ENCODE assay signal across 13 mouse cellular contexts in the genomic region with DNA sequence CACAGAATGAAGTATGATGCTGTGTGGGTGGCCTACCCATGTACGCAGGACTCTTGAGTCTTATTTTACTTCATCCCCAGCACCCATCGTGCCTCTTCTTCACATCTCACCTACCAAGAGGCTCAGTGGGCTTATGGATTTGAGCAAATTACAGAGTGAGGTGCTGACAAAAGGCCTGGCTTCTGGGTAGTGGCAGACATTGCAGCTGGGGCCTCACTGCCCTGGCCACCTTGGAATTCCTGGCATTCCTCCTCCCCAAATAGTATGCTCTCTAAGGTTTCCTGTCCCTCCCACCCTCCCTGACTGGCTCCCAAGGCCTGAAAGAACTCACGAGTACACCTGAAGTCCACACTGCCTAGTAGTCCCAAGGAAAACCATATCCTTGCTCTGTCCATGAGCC. TPM values are rescaled to one million over a fixed set of nuclear protein-coding genes. Genes with fewer than 3 reads are reported as not detected.
DNase-seq lines count a peak whose midpoint lies in the region; ATAC-seq and TF ChIP-seq lines count a peak whose summit lies in the region.
"Had no signal": no experiment of that assay in that cellular context is flagged by ENCODE, and none has a peak within 500 bp of the region (broad histone marks: within the 10 kb centered on the region; RNA-seq: fewer than 3 reads in every experiment).

No protein-coding gene starts in this region.

- no peak for DNase-seq in forebrain, postnatal 0 days
- DNase-seq in hindbrain, embryonic 14.5 days (ENCODE audit: low spot score) = no peak
- no peak for DNase-seq in lung, postnatal 0 days (ENCODE audit: low spot score)
- DNase-seq in lung, postnatal 36 days = no peak
- DNase-seq in limb, embryonic 10.5 days (ENCODE audit: low spot score) = no peak
- no peak for DNase-seq in cerebellum, adult 2 months
- DNase-seq: right cerebral cortex, adult 18-20 months; thymus, postnatal 4 days had no signal

- H3K9me3 ChIP-seq in forebrain, embryonic 13.5 days (replicated peaks) = no peaks in the 10 kb centered on the region
- H3K9me3 ChIP-seq in forebrain, postnatal 0 days (ENCODE audit: low read length) = no peaks in the 10 kb centered on the region
- no peaks in the 10 kb centered on the region for H3K9me3 ChIP-seq in hindbrain, embryonic 12.5 days (replicated peaks)
- no peaks in the 10 kb centered on the region for H3K9me3 ChIP-seq in hindbrain, embryonic 14.5 days (ENCODE audit: control insufficient read depth, low read length)
- no peaks in the 10 kb centered on the region for H3K9me3 ChIP-seq in lung, postnatal 0 days (ENCODE audit: low read length)
- H3K9me3 ChIP-seq in limb, embryonic 10.5 days (replicated peaks) = no peaks in the 10 kb centered on the region
- H3K9me3 ChIP-seq: liver, embryonic 15.5 days had no signal

- no peak for TF ChIP-seq CTCF in forebrain, postnatal 0 days (IDR thresholded peaks at IDR 0.05; ENCODE audit: low read depth)
- no peak for TF ChIP-seq CTCF in lung, postnatal 0 days (IDR thresholded peaks at IDR 0.05)
- TF ChIP-seq CTCF in cerebellum, adult 2 months (IDR thresholded peaks at IDR 0.05; ENCODE audit: borderline replicate concordance, insufficient read depth, low read depth, low read length) = no peak

- no peak overlapping the region for H3K4me3 ChIP-seq in forebrain, embryonic 13.5 days
- no peak overlapping the region for H3K4me3 ChIP-seq in forebrain, postnatal 0 days (ENCODE audit: low read depth, low read length)
- H3K4me3 ChIP-seq in hindbrain, embryonic 12.5 days = no peak overlapping the region
- H3K4me3 ChIP-seq in hindbrain, embryonic 14.5 days (replicated peaks; ENCODE audit: low read length) = no peak overlapping the region
- no peak overlapping the region for H3K4me3 ChIP-seq in lung, postnatal 0 days (ENCODE audit: low read depth, low read length)
- 0 out of 2 replicates have a peak overlapping the region, but pooled peaks have one; percentile 6 for H3K4me3 ChIP-seq in limb, embryonic 10.5 days
- H3K4me3 ChIP-seq in cerebellum, adult 2 months (replicated peaks; ENCODE audit: insufficient read depth, low read depth, low read length) = no peak overlapping the region
- H3K4me3 ChIP-seq: liver, embryonic 15.5 days had no signal

- no peaks in the 10 kb centered on the region for H3K27me3 ChIP-seq in forebrain, embryonic 13.5 days
- H3K27me3 ChIP-seq in forebrain, postnatal 0 days (ENCODE audit: insufficient read depth, low read length) = no peaks in the 10 kb centered on the region
- no peaks in the 10 kb centered on the region; the same call in 1 of the 2 replicates for H3K27me3 ChIP-seq in hindbrain, embryonic 12.5 days
- H3K27me3 ChIP-seq in hindbrain, embryonic 14.5 days (ENCODE audit: control insufficient read depth, insufficient read depth, low read length) = no peaks in the 10 kb centered on the region
- H3K27me3 ChIP-seq in lung, postnatal 0 days (replicated peaks; ENCODE audit: insufficient read depth, low read length) = no peaks in the 10 kb centered on the region
- H3K27me3 ChIP-seq in limb, embryonic 10.5 days (ENCODE audit: low read depth, poor library complexity, severe bottlenecking) = no peaks in the 10 kb centered on the region
- H3K27me3 ChIP-seq in cerebellum, adult 2 months (ENCODE audit: control insufficient read depth, insufficient read depth, low read length) = no peaks in the 10 kb centered on the region; the same call in 1 of the 2 replicates
- H3K27me3 ChIP-seq: liver, embryonic 15.5 days had no signal

- TF ChIP-seq POLR2A in cerebellum, adult 2 months (IDR thresholded peaks at IDR 0.05; ENCODE audit: borderline replicate concordance, insufficient read depth, low read length) = no peak

- H3K27ac ChIP-seq in forebrain, embryonic 13.5 days = 0 out of 2 replicates have a peak overlapping the region, but pooled peaks have one; percentile 44
- H3K27ac ChIP-seq in forebrain, postnatal 0 days (ENCODE audit: low read depth, low read length) = no peak overlapping the region
- peak overlapping the region; percentile 90 for H3K27ac ChIP-seq in hindbrain, embryonic 12.5 days
- H3K27ac ChIP-seq in hindbrain, embryonic 14.5 days = no peak overlapping the region
- H3K27ac ChIP-seq in lung, postnatal 0 days (ENCODE audit: low read length) = no peak overlapping the region
- peak overlapping the region; percentile 88 for H3K27ac ChIP-seq in limb, embryonic 10.5 days
- H3K27ac ChIP-seq in cerebellum, adult 2 months (ENCODE audit: insufficient read depth, low read length) = no peak overlapping the region
- H3K27ac ChIP-seq: liver, embryonic 15.5 days had no signal

- H3K4me2 ChIP-seq in forebrain, embryonic 13.5 days = no peak overlapping the region
- H3K4me2 ChIP-seq in forebrain, postnatal 0 days (ENCODE audit: low read depth) = no peak overlapping the region
- H3K4me2 ChIP-seq in hindbrain, embryonic 12.5 days (replicated peaks) = no peak overlapping the region
- no peak overlapping the region for H3K4me2 ChIP-seq in hindbrain, embryonic 14.5 days (replicated peaks)
- no peak overlapping the region for H3K4me2 ChIP-seq in lung, postnatal 0 days (replicated peaks; ENCODE audit: low read depth, low read length)
- H3K4me2 ChIP-seq: liver, embryonic 15.5 days had no signal

- no peak for ATAC-seq in forebrain, embryonic 13.5 days
- ATAC-seq in forebrain, postnatal 0 days = no peak
- no peak for ATAC-seq in hindbrain, embryonic 12.5 days (ENCODE audit: low FRiP score)
- no peak for ATAC-seq in hindbrain, embryonic 14.5 days (ENCODE audit: low FRiP score)
- ATAC-seq in lung, postnatal 0 days = peak; percentile 37; the same call in 1 of the 2 replicates

- no peak for TF ChIP-seq EP300 in lung, postnatal 0 days (IDR thresholded peaks at IDR 0.05)

- H3K4me1 ChIP-seq in forebrain, embryonic 13.5 days = peaks cover 77% of the 10 kb centered on the region
- peaks cover 8% of the 10 kb centered on the region; the same call in 1 of the 2 replicates for H3K4me1 ChIP-seq in forebrain, postnatal 0 days (ENCODE audit: insufficient read depth)
- H3K4me1 ChIP-seq in hindbrain, embryonic 12.5 days = peaks cover 89% of the 10 kb centered on the region
- H3K4me1 ChIP-seq in hindbrain, embryonic 14.5 days (replicated peaks; ENCODE audit: control insufficient read depth, insufficient read depth, low read length) = peaks cover 56% of the 10 kb centered on the region
- no peaks in the 10 kb centered on the region for H3K4me1 ChIP-seq in lung, postnatal 0 days (ENCODE audit: insufficient read depth, low read depth, low read length)
- H3K4me1 ChIP-seq in limb, embryonic 10.5 days = peaks cover 100% of the 10 kb centered on the region
- no peaks in the 10 kb centered on the region for H3K4me1 ChIP-seq in cerebellum, adult 2 months (ENCODE audit: control insufficient read depth, insufficient read depth, low read length)
- H3K4me1 ChIP-seq: liver, embryonic 15.5 days had no signal

- 56% methylated on average over 3 of the region's 3 CpGs for WGBS in forebrain, embryonic 13.5 days
- WGBS in forebrain, postnatal 0 days = 62% methylated on average over 3 of the region's 3 CpGs
- 39% methylated on average over 3 of the region's 3 CpGs for WGBS in hindbrain, embryonic 12.5 days
- 47% methylated on average over 3 of the region's 3 CpGs for WGBS in hindbrain, embryonic 14.5 days
- WGBS in lung, postnatal 0 days = 34% methylated on average over 3 of the region's 3 CpGs
- 19% methylated on average over 3 of the region's 3 CpGs for WGBS in limb, embryonic 10.5 days
- 77% methylated on average over 3 of the region's 3 CpGs for WGBS in cerebellum, adult 2 months

- no peak overlapping the region for H3K9ac ChIP-seq in forebrain, embryonic 13.5 days
- no peak overlapping the region for H3K9ac ChIP-seq in forebrain, postnatal 0 days
- no peak overlapping the region for H3K9ac ChIP-seq in hindbrain, embryonic 12.5 days
- H3K9ac ChIP-seq in hindbrain, embryonic 14.5 days = no peak overlapping the region
- no peak overlapping the region for H3K9ac ChIP-seq in lung, postnatal 0 days (replicated peaks; ENCODE audit: low read depth)
- H3K9ac ChIP-seq: liver, embryonic 15.5 days had no signal

- no peaks in the 10 kb centered on the region for H3K36me3 ChIP-seq in forebrain, embryonic 13.5 days (ENCODE audit: poor library complexity, severe bottlenecking)
- H3K36me3 ChIP-seq in forebrain, postnatal 0 days (ENCODE audit: insufficient read depth) = no peaks in the 10 kb centered on the region
- no peaks in the 10 kb centered on the region for H3K36me3 ChIP-seq in hindbrain, embryonic 12.5 days
- no peaks in the 10 kb centered on the region for H3K36me3 ChIP-seq in hindbrain, embryonic 14.5 days (replicated peaks; ENCODE audit: control insufficient read depth, insufficient read depth)
- H3K36me3 ChIP-seq in lung, postnatal 0 days (ENCODE audit: insufficient read depth, low read length) = no peaks in the 10 kb centered on the region
- H3K36me3 ChIP-seq in limb, embryonic 10.5 days = peaks cover 3% of the 10 kb centered on the region; the same call in 1 of the 2 replicates
- H3K36me3 ChIP-seq: G1E; liver, embryonic 15.5 days had no signal

RNA-seq across cellular contexts. Expression of a gene that starts 35.7 kb away (rescaled TPM):
- 47.0 and 55.1 TPM in 2 replicates for polyA plus RNA-seq in forebrain, embryonic 13.5 days (2015; fragmentation: Nextera tagmentation; extraction: Ambion mirVana)
- total RNA-seq in forebrain, postnatal 0 days (2014; rRNA removed) = 22.7 and 28.3 TPM in 2 replicates
- polyA plus RNA-seq in forebrain, postnatal 0 days (2015; fragmentation: Nextera tagmentation; extraction: Ambion mirVana) = 14.8 and 16.0 TPM in 2 replicates
- 88.2 and 89.2 TPM in 2 replicates for polyA plus RNA-seq in hindbrain, embryonic 12.5 days (2016; fragmentation: Nextera tagmentation; extraction: Ambion mirVana)
- polyA plus RNA-seq in hindbrain, embryonic 14.5 days (2014; fragmentation: Nextera tagmentation; extraction: Ambion mirVana) = 26.6 and 34.0 TPM in 2 replicates
- 2.2 and 2.5 TPM in 2 replicates for polyA plus RNA-seq in lung, postnatal 0 days (2015; fragmentation: Nextera tagmentation; extraction: Ambion mirVana)
- polyA plus RNA-seq in limb, embryonic 10.5 days (2016; fragmentation: Nextera tagmentation; extraction: Ambion mirVana) = 70.3 and 80.6 TPM in 2 replicates
- 11.4 and 13.9 TPM in 2 replicates for polyA plus RNA-seq in cerebellum, adult 2 months (2012; rRNA removed)
- total RNA-seq: G1E; megakaryocyte-erythroid progenitor cell, adult 5-6 weeks had no signal
- polyA plus RNA-seq: G1E had no signal

Comparison
In these comparisons a context has a peak if more than half of its experiments do, and no peak if none do; other contexts are left out.
1. H3K27ac ChIP-seq: peak in forebrain, embryonic 13.5 days (single experiment), hindbrain, embryonic 12.5 days (single experiment) and limb, embryonic 10.5 days (single experiment); none in forebrain, postnatal 0 days (single experiment), hindbrain, embryonic 14.5 days (single experiment), lung, postnatal 0 days (single experiment) and cerebellum, adult 2 months (single experiment).